Mouse (Mus musculus): Measurements from ENCODE around the gene A930018P22Rik.
"Not testable (repeated sequence)": the region's sequence is repeated elsewhere in the genome, so short reads cannot be mapped to it uniquely, and the experiment has no call there.

Gene A930018P22Rik

DNA sequence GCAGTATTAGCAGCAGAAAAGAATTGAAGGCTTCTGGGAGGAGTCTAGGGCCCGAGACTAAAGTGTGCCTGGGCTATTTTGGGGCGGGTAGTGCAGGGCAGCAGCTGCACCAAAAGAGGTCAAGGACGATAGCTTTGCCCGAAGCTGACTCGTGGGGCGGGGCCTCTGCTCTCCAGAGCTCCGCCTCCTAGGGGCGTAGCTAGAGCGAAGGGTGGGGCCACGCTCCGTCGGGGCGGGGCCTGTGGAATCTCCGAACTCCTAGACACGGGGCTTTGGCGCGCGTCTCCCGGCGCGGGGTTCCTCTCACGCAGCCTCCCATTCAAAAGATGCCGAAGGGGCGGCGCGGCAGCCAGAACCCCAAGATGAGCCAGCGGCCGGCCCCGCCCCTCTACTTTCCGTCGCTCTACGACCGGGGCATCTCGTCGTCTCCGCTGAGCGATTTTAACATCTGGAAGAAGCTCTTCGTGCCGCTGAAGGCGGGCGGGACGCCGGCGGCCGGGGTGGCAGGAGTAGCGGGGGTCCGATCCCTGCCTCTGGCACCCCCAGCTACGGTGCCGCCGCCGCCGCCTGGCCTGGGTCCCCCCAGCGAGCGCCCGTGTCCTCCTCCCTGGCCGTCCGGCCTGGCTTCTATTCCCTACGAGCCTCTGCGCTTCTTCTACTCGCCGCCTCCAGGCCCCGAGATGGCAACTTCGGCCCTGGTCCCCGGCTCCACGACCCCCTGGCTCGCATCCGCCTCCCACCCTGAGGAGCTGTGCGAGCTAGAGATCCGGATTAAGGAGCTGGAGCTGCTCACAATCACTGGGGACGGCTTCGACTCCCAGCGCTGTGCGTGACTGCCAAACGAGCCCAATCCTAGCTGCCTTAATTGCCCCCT lies at the start of gene A930018P22Rik:
Gene A930018P22Rik, plus strand, starts transcription at position 265 of the 874 bp plus-strand sequence.
- peak; percentile 96 for DNase-seq

DNA sequence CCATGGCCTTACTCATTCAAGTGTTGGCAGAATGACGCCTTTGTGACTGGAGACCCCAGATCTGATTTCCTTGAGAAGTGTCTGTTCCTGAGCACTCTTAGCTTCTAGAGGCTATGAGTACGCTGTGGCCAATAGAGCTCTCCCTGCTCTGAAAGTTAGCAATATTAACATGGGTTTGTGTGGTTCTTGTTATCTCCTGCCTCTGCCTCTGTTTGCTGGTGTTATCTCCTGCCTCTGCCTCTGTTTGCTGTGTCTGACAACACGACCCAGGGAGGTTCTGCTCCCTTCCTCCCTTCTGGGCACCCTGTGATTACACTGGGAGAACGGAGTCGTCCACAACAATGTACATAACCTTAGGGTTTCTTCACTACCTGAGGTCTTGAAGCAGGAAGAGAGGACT lies 44.3 kb upstream of the A930018P22Rik start:
- DNase-seq, result not testable (repeated sequence)

GRCm38 (mm10) chr2:104081436-104082050 lies 41.0 kb upstream of the A930018P22Rik start:
- not testable (repeated sequence) for DNase-seq

- no peak for DNase-seq
These were observed 40.1 kb upstream of the A930018P22Rik start for GRCm38 (mm10) chr2:104082474-104082873.

- DNase-seq, result not testable (repeated sequence)
These were observed 38.5 kb upstream of the A930018P22Rik start for GRCm38 (mm10) chr2:104084027-104084426.

DNA sequence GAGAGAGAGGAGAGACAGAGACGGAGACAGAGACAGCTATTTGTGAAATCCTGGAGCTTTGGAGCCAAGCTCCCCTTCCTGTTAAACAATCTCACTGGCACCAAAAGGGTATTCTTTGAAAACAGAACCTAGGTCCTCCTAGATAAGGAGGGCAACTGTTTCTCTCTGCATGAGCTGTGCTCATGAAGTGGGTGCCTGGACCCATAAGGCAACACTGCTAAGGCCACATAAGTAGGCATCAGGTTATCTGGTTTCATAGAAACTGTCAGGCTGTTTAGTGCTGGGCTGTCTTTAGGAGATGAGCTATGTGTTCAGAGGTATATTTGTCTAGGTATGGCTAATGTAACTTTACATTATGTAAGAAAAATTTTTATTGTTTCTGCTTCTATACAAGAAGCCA lies 35.0 kb upstream of the A930018P22Rik start:
- DNase-seq, result not testable (repeated sequence)

DNA sequence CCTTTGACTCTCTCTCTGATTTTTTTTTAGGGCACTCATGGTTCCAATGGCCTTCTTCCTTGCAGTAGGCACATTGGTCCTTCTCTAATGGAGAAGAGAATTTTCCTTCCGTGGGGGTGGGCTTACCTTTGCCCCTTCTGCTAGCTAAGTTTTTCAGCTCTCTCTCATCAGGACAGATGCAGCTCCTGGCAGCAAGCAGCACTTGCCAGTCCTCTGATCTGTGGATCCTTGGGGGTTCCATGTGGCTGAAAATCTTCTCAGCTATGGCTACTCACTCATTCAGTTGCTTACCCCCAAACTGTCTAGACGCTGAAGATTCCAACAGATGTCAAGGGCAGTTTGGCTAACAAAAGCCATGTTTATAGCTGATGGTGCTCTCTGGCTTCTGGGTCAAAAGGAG lies 29.3 kb upstream of the A930018P22Rik start:
- no peak for DNase-seq

DNA sequence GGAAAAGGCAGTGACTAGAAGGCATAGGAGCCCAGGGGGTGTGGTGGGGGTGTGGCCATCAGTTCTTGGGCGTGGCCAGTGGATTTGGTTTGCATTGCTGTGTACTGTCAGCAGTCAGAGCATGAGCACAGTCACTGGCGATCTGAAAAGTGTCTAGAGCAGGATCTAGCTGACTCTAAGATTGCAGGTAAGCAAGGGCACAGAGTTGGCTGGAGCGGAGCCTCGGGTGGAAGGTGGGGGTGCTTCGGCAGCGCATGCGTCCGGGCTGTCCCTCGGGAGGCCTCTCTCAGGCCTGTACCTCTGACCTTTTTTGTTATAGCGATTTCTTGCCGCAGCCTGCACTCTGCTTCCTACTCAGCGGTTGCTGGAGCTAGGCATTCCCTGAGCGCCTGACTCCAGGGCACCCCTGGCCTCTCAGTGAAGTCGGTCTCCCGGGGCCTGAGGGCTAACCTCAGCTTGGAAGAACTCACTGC lies 26.8 kb upstream of the A930018P22Rik start, which contains the start of gene Cd59a:
Gene Cd59a, plus strand, starts transcription at position 61 of the 473 bp plus-strand sequence.
- DNase-seq, result peak; percentile 94

DNA sequence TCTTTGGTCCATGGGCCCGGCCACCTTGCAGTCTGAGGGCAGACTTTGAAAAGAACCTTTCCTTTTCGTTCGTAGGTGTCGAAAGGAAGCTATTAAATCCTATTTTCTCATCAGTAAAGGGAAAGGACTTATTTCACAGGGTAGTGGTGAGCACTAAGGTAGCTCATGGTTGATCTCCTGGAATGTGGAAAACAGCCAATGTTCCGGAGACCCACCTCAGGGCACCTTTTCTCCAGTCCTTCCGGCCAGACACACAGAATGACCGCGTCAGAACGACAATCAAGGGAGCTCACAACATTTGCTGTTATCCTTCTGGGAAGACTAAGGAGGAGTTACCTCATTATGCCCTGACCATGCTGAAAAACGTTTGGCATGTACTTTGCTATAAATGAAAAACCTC lies 26.3 kb upstream of the A930018P22Rik start:
- no peak for DNase-seq

DNA sequence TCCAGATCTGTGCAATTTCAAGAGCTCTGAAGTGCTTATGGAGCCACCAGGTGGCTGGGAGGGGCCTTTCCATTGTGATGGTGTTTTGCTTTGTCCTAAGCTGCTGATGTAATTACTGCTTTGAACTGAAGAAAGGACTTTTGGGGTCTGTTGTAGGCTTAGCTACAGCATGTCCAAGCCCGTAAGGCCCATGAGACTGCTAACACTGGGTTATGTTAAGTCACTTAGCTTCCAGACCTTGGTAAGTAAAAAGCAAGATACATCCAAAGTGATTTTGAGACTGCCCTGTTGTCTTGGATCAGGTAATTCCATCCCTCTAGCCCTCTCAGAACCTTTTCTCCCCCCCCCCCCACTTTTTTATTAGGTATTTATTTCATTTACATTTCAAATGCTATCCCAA lies 25.8 kb upstream of the A930018P22Rik start:
- not testable (repeated sequence) for DNase-seq

DNA sequence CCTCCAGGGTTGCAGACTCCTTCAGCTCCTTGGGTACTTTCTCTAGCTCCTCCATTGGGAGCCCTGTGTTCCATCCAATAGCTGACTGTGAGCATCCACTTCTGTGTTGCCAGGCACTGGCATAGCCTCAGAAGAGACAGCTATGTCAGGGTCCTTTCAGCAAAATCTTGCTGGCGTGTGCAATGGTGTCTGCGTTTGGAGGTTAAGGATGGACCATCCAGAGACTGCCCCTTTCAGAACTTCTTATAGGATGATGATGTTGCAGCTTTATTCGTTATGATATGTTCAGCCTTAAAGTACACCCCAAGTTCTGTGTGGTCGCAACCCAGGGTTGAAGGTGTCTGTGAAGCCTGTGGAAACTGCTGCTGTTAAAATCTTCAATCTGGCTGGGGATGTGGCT lies 25.2 kb upstream of the A930018P22Rik start:
- not testable (repeated sequence) for DNase-seq

DNA sequence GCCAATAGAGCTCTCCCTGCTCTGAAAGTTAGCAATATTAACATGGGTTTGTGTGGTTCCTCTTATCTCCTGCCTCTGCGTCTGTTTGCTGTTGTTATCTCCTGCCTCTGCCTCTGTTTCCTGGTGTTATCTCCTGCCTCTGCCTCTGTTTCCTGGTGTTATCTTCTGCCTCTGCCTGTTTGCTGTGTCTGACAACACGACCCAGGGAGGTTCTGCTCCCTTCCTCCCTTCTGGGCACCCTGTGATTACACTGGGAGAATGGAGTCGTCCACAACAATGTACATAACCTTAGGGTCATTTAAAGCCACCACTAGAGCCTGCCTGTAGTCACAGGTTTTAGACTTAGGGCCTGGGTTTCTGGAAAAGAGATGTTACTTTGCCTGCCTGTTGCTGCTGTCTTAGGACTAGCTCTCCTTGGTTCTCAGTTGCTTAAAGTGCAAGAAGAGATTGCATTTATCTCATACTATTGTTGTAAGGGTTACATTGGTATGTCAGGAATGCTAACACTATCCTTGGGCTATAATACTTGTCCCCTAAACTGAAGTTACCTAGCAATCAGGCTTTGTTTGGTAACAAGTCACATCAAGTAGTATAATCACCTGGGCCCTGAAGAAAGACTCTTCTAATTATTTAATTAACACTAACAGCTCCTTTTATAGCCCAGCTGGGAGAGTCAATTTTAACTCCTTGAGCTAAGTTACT lies 23.9 kb upstream of the A930018P22Rik start:
- DNase-seq, result no peak

- no peak for DNase-seq
These were observed 23.4 kb upstream of the A930018P22Rik start for GRCm38 (mm10) chr2:104099231-104099585.

DNA sequence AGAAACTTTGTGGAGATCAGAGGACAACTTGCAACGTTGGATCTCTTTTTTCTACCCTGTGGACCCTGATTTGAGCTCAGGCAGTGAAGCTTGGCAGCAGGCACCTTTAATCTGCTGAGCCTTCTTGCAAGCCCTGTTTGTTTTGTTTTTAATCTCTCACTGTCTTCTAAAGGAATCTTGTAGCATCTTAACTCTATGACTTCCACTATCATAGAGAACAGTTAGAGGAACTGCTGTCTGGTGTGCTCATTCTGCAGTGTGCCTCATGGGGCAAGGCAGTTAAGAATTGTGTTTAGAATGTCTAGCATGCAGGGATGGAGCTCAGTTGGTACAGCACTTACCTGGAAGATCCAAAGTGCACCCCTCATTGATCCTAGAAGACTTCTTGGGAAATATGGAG lies 22.6 kb upstream of the A930018P22Rik start:
- no peak for DNase-seq

DNA sequence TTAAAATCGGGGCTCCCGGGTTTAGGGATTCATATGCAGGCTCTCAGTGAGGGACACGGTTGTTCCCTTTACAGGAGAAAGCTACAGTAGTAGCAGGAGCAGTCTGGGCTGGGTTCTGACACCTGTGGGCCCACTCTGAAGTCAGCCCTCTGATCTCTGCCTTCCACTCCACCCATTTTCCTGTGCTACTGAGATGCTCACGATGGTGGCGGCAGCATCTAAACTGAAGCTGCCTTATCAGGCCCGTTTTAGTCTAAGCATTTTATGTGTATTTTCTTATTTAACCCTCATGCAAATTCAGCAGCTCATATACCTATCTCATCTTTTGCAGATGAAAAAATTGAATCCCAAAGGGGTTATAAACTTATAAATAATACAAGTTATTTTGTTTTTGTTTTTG lies 17.8 kb upstream of the A930018P22Rik start:
- no peak for DNase-seq

DNA sequence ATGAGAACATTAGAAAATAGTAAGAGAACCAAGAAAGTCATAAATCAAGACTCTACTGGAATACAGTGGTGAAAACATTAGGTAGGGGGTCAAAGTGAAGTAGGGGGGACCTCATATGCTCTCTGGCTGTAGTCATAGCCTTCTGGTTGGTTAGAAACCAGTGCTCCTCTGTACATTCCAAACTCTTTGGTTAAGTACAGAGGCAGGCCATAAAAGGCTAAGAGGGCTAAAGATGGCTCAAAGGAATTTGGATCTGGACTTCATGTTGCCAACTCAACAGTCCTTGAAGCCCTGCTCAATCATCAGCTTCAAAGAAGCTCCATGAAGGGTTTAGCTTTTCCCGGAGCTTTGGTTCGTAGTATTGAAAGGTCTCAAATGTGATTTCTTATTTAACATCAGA lies 13.5 kb upstream of the A930018P22Rik start:
- DNase-seq, result not testable (repeated sequence)

DNA sequence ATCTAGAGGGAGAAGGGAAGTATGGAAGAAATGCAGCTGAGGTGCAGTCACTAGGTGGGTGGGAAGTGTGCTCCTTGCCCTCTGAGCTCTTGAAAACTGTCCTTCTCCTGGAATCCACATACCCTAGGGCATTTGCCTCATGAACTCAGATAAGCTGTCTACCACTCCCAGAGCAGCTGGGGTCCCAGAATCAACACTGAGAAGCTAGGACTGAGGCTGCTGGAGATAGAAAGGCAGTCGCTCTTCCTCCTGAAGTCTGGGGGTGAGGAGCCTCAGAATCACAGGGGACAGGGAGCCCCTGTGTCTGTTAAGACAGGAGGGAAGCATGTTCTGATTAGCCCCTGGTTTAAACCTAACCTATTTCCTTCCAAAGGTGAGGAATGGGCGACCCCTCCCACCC lies 13.0 kb upstream of the A930018P22Rik start:
- DNase-seq, result no peak

DNA sequence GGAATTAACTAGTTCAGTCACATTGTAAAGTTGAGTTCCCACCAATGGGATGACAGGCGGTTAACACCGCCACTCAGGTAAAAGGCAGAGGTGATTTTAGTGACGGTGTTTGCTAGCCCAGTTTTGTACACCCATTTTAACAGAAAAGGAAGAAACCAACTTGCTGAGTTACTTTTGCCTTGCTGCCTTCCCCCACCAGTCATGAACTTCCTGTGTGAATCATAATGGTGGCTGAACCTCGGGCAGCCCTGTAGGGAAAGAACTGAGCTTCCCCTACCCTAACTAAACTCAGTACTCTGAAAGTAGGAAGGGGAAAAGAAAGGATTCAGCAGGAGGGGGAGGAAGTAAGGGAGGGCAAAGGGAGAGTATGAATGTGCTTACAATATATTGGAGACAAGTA lies 12.5 kb upstream of the A930018P22Rik start:
- no peak for DNase-seq

DNA sequence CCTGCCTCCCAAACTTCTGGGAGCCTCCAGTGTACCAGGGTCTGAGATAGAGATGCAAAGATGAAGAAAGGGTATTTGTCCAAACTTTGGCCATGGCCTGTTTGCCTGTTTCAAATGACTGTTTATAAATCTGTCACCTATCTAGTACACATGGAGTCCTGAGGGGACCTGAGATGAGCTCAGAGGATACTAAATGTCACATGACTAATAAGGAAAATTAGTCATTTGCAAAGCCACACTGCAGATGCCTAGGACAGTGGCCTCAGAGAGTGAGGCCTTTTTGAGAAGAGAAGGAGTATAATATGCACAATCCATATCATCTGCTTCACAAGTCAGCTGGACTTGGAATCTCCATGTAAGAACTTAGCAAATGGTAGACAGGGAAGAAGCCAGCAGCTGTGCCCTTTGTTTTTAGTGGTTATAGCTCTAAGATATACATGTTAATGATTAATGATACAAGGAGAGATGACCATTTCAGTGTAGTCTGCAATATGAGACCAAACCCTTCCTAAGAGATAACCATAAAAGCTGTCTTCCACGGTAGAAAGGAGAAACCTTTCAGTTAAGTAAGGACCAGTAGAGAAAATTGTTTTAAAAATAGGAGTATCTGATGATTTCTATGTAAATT lies 11.3 kb upstream of the A930018P22Rik start:
- not testable (repeated sequence) for DNase-seq

GRCm38 (mm10) chr2:104113563-104113962 lies 9.0 kb upstream of the A930018P22Rik start:
- not testable (repeated sequence) for DNase-seq

- no peak for DNase-seq
These were observed 7.7 kb upstream of the A930018P22Rik start for GRCm38 (mm10) chr2:104114898-104115297.

- not testable (repeated sequence) for DNase-seq
These were observed 5.4 kb upstream of the A930018P22Rik start for GRCm38 (mm10) chr2:104117173-104117572.

- DNase-seq, result no peak
These were observed 3.5 kb upstream of the A930018P22Rik start for GRCm38 (mm10) chr2:104119097-104119496.

All from kidney, adult 18-20 months (tissue).